In the genomic region with DNA sequence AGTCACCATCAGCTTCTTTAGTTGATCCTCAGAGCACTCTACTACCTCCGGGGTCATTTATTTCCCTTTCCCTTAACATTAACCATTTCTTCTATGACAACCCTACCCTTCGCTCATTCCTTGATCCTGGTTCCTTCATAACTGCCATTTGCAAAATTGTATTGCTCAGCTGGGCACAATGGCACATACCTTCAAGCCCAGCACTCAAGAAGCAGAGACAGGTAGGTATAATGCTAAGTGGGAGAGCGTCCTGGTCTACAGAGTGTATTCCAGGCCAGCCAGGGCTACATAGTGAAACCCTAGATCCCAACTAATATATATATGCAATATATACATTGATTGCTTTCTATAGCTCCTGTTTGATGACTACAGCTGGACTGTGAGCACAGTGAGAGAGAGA, we compare ENCODE assay signal across 16 mouse cellular contexts.
"Had no signal": no experiment of that assay in that cellular context is flagged by ENCODE, and none has a peak within 500 bp of the region (broad histone marks: within the 10 kb centered on the region; RNA-seq: fewer than 3 reads in every experiment).

No protein-coding gene starts in this region.

- H3K27me3 ChIP-seq: neural tube, embryonic 13.5 days; neural tube, embryonic 15.5 days; stomach, embryonic 15.5 days had no signal

- H3K36me3 ChIP-seq: neural tube, embryonic 13.5 days; neural tube, embryonic 15.5 days; stomach, embryonic 15.5 days had no signal

- H3K9me3 ChIP-seq: neural tube, embryonic 13.5 days; neural tube, embryonic 15.5 days; stomach, embryonic 15.5 days had no signal

- H3K4me2 ChIP-seq: neural tube, embryonic 13.5 days; neural tube, embryonic 15.5 days; stomach, embryonic 15.5 days had no signal

- H3K4me3 ChIP-seq: neural tube, embryonic 13.5 days; neural tube, embryonic 15.5 days; stomach, embryonic 15.5 days had no signal

- H3K9ac ChIP-seq: neural tube, embryonic 13.5 days; neural tube, embryonic 15.5 days; stomach, embryonic 15.5 days had no signal

- H3K27ac ChIP-seq: neural tube, embryonic 13.5 days; neural tube, embryonic 15.5 days; stomach, embryonic 15.5 days; stomach, postnatal 0 days had no signal

- DNase-seq: retina, postnatal 1 day; right cerebral cortex, adult 18-20 months; right cerebral cortex, postnatal 14 days; right cerebral cortex, postnatal 25 days; right cerebral cortex, postnatal 4 days; spleen, adult 18-20 months; thymus, adult 18-20 months; thymus, adult 2 months; thymus, postnatal 14 days; thymus, postnatal 25 days; thymus, postnatal 36 days; thymus, postnatal 4 days had no signal
